Mouse (Mus musculus) lung, postnatal 0 days (tissue): ENCODE measurements around the gene Tfcp2.

Experiments used
- CTCF ChIP-seq: IDR thresholded peaks from 2 replicates; pipeline ENCODE4 v1.5.1; 2016; ENCODE audit warnings: antibody characterized with exemption, mild to moderate bottlenecking
- EP300 ChIP-seq: IDR thresholded peaks from 2 replicates; pipeline ENCODE4 v1.6.1; 2016; ENCODE audit warnings: antibody characterized with exemption, mild to moderate bottlenecking, control low read depth

GRCm38 (mm10) chr15:100598883-100599275 lies 47.1 kb upstream of the Tfcp2 start:
- no peak for TF ChIP-seq CTCF
- 0 out of 2 replicates have a peak, but pooled peaks have one; percentile 16 for TF ChIP-seq EP300
